Comparison of ENCODE assay signal across 35 mouse cellular contexts in genomic region chr7:142068429-142068828, GRCm38 (mm10). TPM values are rescaled to one million over a fixed set of nuclear protein-coding genes. Genes with fewer than 3 reads are reported as not detected.
A peak's percentile ranks its signal among the peaks of the same experiment; 100 is the strongest.
DNase-seq lines count a peak whose midpoint lies in the region; ATAC-seq and TF ChIP-seq lines count a peak whose summit lies in the region.
"Had no signal": no experiment of that assay in that cellular context is flagged by ENCODE, and none has a peak within 500 bp of the region (broad histone marks: within the 10 kb centered on the region; RNA-seq: fewer than 3 reads in every experiment).

No protein-coding gene starts in this region.

- H3K4me1 ChIP-seq in heart, adult 2 months (ENCODE audit: control insufficient read depth, insufficient read depth, low read length): peaks cover 3% of the 10 kb centered on the region
- H3K4me1 ChIP-seq in bone marrow macrophage, adult 2 months (ENCODE audit: control insufficient read depth, insufficient read depth, low read length): peaks cover 30% of the 10 kb centered on the region
- H3K4me1 ChIP-seq in intestine, postnatal 0 days (replicated peaks; ENCODE audit: control insufficient read depth, insufficient read depth, low read length): peaks cover 3% of the 10 kb centered on the region; the same call in 1 of the 2 replicates
- peaks cover 21% of the 10 kb centered on the region for H3K4me1 ChIP-seq in small intestine, adult 2 months (ENCODE audit: control insufficient read depth, insufficient read depth, insufficient read length, low read length)
- H3K4me1 ChIP-seq in kidney, adult 2 months (ENCODE audit: control insufficient read depth, insufficient read depth, low read length): no peaks in the 10 kb centered on the region

- no peaks in the 10 kb centered on the region for H3K9me3 ChIP-seq in intestine, postnatal 0 days (ENCODE audit: control insufficient read depth)
- H3K9me3 ChIP-seq: kidney, embryonic 15.5 days; midbrain, embryonic 15.5 days; neural tube, embryonic 15.5 days had no signal

- no peaks in the 10 kb centered on the region for H3K36me3 ChIP-seq in heart, adult 2 months (ENCODE audit: control insufficient read depth, insufficient read depth, low read length)
- no peaks in the 10 kb centered on the region for H3K36me3 ChIP-seq in intestine, postnatal 0 days (ENCODE audit: control insufficient read depth, insufficient read depth)
- no peaks in the 10 kb centered on the region for H3K36me3 ChIP-seq in small intestine, adult 2 months (ENCODE audit: control insufficient read depth, insufficient read depth, low read length)
- no peaks in the 10 kb centered on the region for H3K36me3 ChIP-seq in kidney, adult 2 months (ENCODE audit: control insufficient read depth, insufficient read depth, low read length)
- H3K36me3 ChIP-seq: kidney, embryonic 15.5 days; midbrain, embryonic 15.5 days; neural tube, embryonic 15.5 days had no signal

- ATAC-seq in intestine, postnatal 0 days: peak; percentile 84
- ATAC-seq: forebrain, embryonic 14.5 days; inflammation-experienced regulatory T-cells, adult 6 months; midbrain, embryonic 15.5 days had no signal

- no peak overlapping the region for H3K4me2 ChIP-seq in intestine, postnatal 0 days (replicated peaks; ENCODE audit: low read depth)
- H3K4me2 ChIP-seq: hindbrain, embryonic 14.5 days; kidney, embryonic 15.5 days; midbrain, embryonic 15.5 days; neural tube, embryonic 15.5 days had no signal

- H3K9ac ChIP-seq in heart, adult 2 months (ENCODE audit: low read depth, low read length): no peak overlapping the region
- no peak overlapping the region for H3K9ac ChIP-seq in intestine, postnatal 0 days (ENCODE audit: low read depth, low read length)
- H3K9ac ChIP-seq: hindbrain, embryonic 14.5 days; kidney, embryonic 15.5 days; midbrain, embryonic 15.5 days; neural tube, embryonic 15.5 days had no signal

- H3K27ac ChIP-seq in heart, adult 2 months: peak overlapping the region; percentile 47; the same call in 1 of the 2 replicates
- H3K27ac ChIP-seq in bone marrow macrophage, adult 2 months (ENCODE audit: insufficient read depth, low read depth, low read length): peak overlapping the region; percentile 90
- peak overlapping the region; percentile 68 for H3K27ac ChIP-seq in intestine, postnatal 0 days (ENCODE audit: low read depth, low read length)
- peak overlapping the region; percentile 83 for H3K27ac ChIP-seq in small intestine, adult 2 months (ENCODE audit: insufficient read depth, low read depth, low read length)
- no peak overlapping the region for H3K27ac ChIP-seq in kidney, adult 2 months (ENCODE audit: insufficient read depth, low read depth, low read length)
- H3K27ac ChIP-seq: hindbrain, embryonic 14.5 days; kidney, embryonic 15.5 days; left cerebral cortex, adult 2 months; midbrain, embryonic 15.5 days; neural tube, embryonic 15.5 days had no signal

- no peak overlapping the region for H3K4me3 ChIP-seq in heart, adult 2 months
- H3K4me3 ChIP-seq in bone marrow macrophage, adult 2 months (ENCODE audit: insufficient read depth, low read length): no peak overlapping the region
- no peak overlapping the region for H3K4me3 ChIP-seq in intestine, postnatal 0 days (ENCODE audit: low read depth, low read length)
- no peak overlapping the region for H3K4me3 ChIP-seq in small intestine, adult 2 months (ENCODE audit: low read depth, low read length)
- H3K4me3 ChIP-seq in kidney, adult 2 months (ENCODE audit: insufficient read depth, low read depth, low read length): no peak overlapping the region
- H3K4me3 ChIP-seq: kidney, embryonic 15.5 days; left cerebral cortex, adult 2 months; midbrain, embryonic 15.5 days; myocyte; neural tube, embryonic 15.5 days had no signal

- no peak for TF ChIP-seq EP300 in heart, adult 2 months (IDR thresholded peaks at IDR 0.05; ENCODE audit: insufficient read depth, low read depth, low read length)

- intact Hi-C loops in heart, adult 2 months (cut with DNase I): loop anchor here (2.0 kb wide), 1 partner anchor 52 kb away; no protein-coding TSS in a partner anchor

- no peaks in the 10 kb centered on the region for H3K27me3 ChIP-seq in heart, adult 2 months (ENCODE audit: control insufficient read depth, insufficient read depth, low read length)
- H3K27me3 ChIP-seq in intestine, postnatal 0 days (replicated peaks; ENCODE audit: control insufficient read depth, insufficient read depth, low read length): no peaks in the 10 kb centered on the region
- no peaks in the 10 kb centered on the region for H3K27me3 ChIP-seq in small intestine, adult 2 months (ENCODE audit: control insufficient read depth, insufficient read depth, low read length)
- H3K27me3 ChIP-seq in kidney, adult 2 months (replicated peaks; ENCODE audit: control insufficient read depth, insufficient read depth, low read length): no peaks in the 10 kb centered on the region
- H3K27me3 ChIP-seq: midbrain, embryonic 15.5 days had no signal

- DNase-seq in heart, adult 2 months: no peak
- no peak for DNase-seq in heart, adult 8-10 months (ENCODE audit: low spot score)
- DNase-seq in kidney, adult 2 months: no peak
- DNase-seq in right cerebral cortex, postnatal 4 days: no peak
- DNase-seq: adrenal gland, adult 2 months; cerebellum, adult 2 months; cerebellum, postnatal 25 days; heart, adult 18-20 months; heart, postnatal 36 days; kidney, postnatal 36 days; lung, postnatal 10 days; spleen, adult 18-20 months; thymus, postnatal 14 days had no signal

- TF ChIP-seq CTCF in heart, adult 2 months (IDR thresholded peaks at IDR 0.05): no peak
- no peak for TF ChIP-seq CTCF in bone marrow macrophage, adult 2 months (IDR thresholded peaks at IDR 0.05; ENCODE audit: low read depth, low read length)
- TF ChIP-seq CTCF in intestine, postnatal 0 days (IDR thresholded peaks at IDR 0.05; ENCODE audit: low read depth): no peak
- no peak for TF ChIP-seq CTCF in small intestine, adult 2 months (IDR thresholded peaks at IDR 0.05; ENCODE audit: extremely low read depth, insufficient read length, insufficient replicate concordance, low read depth, low read length)
- TF ChIP-seq CTCF in kidney, adult 2 months (conservative IDR thresholded peaks at IDR 0.05; ENCODE audit: insufficient read depth, insufficient read length, low read depth, low read length): no peak

- TF ChIP-seq POLR2A in heart, adult 2 months (IDR thresholded peaks at IDR 0.05; ENCODE audit: insufficient read depth, low read depth, low read length): no peak
- no peak for TF ChIP-seq POLR2A in bone marrow macrophage, adult 2 months (IDR thresholded peaks at IDR 0.05; ENCODE audit: borderline replicate concordance, low read depth, low read length)
- TF ChIP-seq POLR2A in small intestine, adult 2 months (IDR thresholded peaks at IDR 0.05; ENCODE audit: low read depth, low read length): no peak
- no peak for TF ChIP-seq POLR2A in kidney, adult 2 months (IDR thresholded peaks at IDR 0.05; ENCODE audit: low read depth, low read length)

- H3K79me2 ChIP-seq in heart, adult 2 months (replicated peaks; ENCODE audit: control insufficient read depth, insufficient read depth, low read length): no peaks in the 10 kb centered on the region

- 41% methylated on average over 4 of the region's 4 CpGs for WGBS in heart, adult 2 months
- WGBS in intestine, postnatal 0 days: 40% methylated on average over 4 of the region's 4 CpGs
- 14% methylated on average over 4 of the region's 4 CpGs for WGBS in small intestine, adult 2 months
- WGBS in kidney, adult 2 months: 56% methylated on average over 4 of the region's 4 CpGs

RNA-seq across cellular contexts. Expression of gene Mob2, which starts 7.6 kb away (rescaled TPM):
- 10 to 100 TPM; 41.9 to 44.5 TPM for total RNA-seq in heart, adult 2 months (2021)
- polyA plus RNA-seq in heart, adult 2 months (2012; rRNA removed): 44.8 and 58.9 TPM in 2 replicates
- total RNA-seq in heart, adult 8-10 months (2022): 10 to 100 TPM; 45.2 to 53.5 (median 46.9) TPM
- polyA plus RNA-seq in bone marrow macrophage, adult 2 months (2012; ENCODE audit: insufficient read depth, insufficient read length, missing spikeins): 29.5 and 37.0 TPM in 2 replicates
- 49.5 and 54.7 TPM in 2 replicates for polyA plus RNA-seq in intestine, postnatal 0 days (2015; fragmentation: Nextera tagmentation; extraction: Ambion mirVana)
- 26.1 and 31.8 TPM in 2 replicates for polyA plus RNA-seq in small intestine, adult 2 months (2012; rRNA removed)
- 44.0 and 45.3 TPM in 2 replicates for polyA plus RNA-seq in kidney, adult 2 months (2012; rRNA removed)

RNA-seq across cellular contexts. Expression of gene Dusp8, which starts 27.2 kb away (rescaled TPM):
- 10 to 100 TPM; 37.4 to 43.2 TPM for total RNA-seq in heart, adult 2 months (2021)
- 31.4 and 38.4 TPM in 2 replicates for polyA plus RNA-seq in heart, adult 2 months (2012; rRNA removed)
- total RNA-seq in heart, adult 8-10 months (2022): 10 to 100 TPM; 26.3 to 48.9 (median 37.9) TPM
- 0.27 and 0.46 TPM in 2 replicates for polyA plus RNA-seq in bone marrow macrophage, adult 2 months (2012; ENCODE audit: insufficient read depth, insufficient read length, missing spikeins)
- polyA plus RNA-seq in intestine, postnatal 0 days (2015; fragmentation: Nextera tagmentation; extraction: Ambion mirVana): 5.8 and 6.4 TPM in 2 replicates
- 8.9 and 13.4 TPM in 2 replicates for polyA plus RNA-seq in small intestine, adult 2 months (2012; rRNA removed)
- 3.6 and 3.7 TPM in 2 replicates for polyA plus RNA-seq in kidney, adult 2 months (2012; rRNA removed)
- polyA plus RNA-seq: inflammation-experienced regulatory T-cells, adult 6 months had no signal

RNA-seq across cellular contexts. Expression of gene Gm45618, which starts 52.1 kb away (rescaled TPM):
- not detected for total RNA-seq in heart, adult 2 months (2021)
- not detected in 2 replicates for polyA plus RNA-seq in heart, adult 2 months (2012; rRNA removed)
- total RNA-seq in heart, adult 8-10 months (2022): not detected
- polyA plus RNA-seq in bone marrow macrophage, adult 2 months (2012; ENCODE audit: insufficient read depth, insufficient read length, missing spikeins): not detected in 2 replicates
- not detected in 2 replicates for polyA plus RNA-seq in intestine, postnatal 0 days (2015; fragmentation: Nextera tagmentation; extraction: Ambion mirVana)
- polyA plus RNA-seq in small intestine, adult 2 months (2012; rRNA removed): not detected in 2 replicates
- polyA plus RNA-seq in kidney, adult 2 months (2012; rRNA removed): not detected in 2 replicates
- total RNA-seq: adrenal gland, adult 2 months; adrenal gland, postnatal 4 days; ES-E14; gastrocnemius, adult 8-10 months; heart, adult 18-20 months; heart, postnatal 36 days; layer of hippocampus, postnatal 10 days; left cerebral cortex, adult 2 months; left cerebral cortex, postnatal 36 days; liver, adult 2 months; megakaryocyte-erythroid progenitor cell, adult 5-6 weeks had no signal
- polyA plus RNA-seq: adrenal gland, adult 2 months; cerebellum, adult 2 months; forebrain, embryonic 14.5 days; frontal cortex, adult 2 months; heart, embryonic 14.5 days; hindbrain, embryonic 14.5 days; inflammation-experienced regulatory T-cells, adult 6 months; kidney, embryonic 15.5 days; liver, adult 2 months; liver, embryonic 16.5 days; myocyte; testis, adult 2 months had no signal
